Mouse (Mus musculus) layer of hippocampus, adult 18-20 months (tissue): ENCODE measurements at regions not wholly inside any gene's neighbourhood (a gene's known extent, or its start where the extent isn't known, plus 50 kb on each side); places are given as distances from the start of the nearest gene placed in this dataset.

Experiments
- DNase-seq, 2 experiments: peaks; one replicate each; pipeline ENCODE4 v3.0.0; 2022; ENCODE audit warnings: low spot score in 2 of 2

DNA sequence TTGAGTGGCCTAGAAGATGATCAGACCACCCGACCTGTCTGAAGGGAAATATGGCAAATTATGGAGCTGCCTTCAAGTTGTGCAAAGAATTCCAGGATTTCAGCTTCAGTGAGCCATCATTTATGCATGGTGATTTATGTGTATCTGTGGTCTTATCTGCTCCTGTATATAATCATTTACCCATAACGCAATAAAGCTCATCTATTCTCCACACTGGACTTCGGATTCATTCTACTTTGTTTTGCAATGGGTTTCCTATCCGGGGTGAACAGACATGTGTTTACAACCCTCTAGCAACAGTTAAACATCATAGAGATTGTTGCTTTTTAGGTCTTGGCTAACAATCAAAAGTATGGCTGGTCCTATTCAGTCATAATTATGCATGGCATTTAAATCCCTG is 145.1 kb downstream of the Pcdh10 start:
- no peak for DNase-seq

- no peak for DNase-seq
These were observed 168.9 kb downstream of the Pcdh10 start for GRCm38 (mm10) chr3:45547091-45547490.

DNA sequence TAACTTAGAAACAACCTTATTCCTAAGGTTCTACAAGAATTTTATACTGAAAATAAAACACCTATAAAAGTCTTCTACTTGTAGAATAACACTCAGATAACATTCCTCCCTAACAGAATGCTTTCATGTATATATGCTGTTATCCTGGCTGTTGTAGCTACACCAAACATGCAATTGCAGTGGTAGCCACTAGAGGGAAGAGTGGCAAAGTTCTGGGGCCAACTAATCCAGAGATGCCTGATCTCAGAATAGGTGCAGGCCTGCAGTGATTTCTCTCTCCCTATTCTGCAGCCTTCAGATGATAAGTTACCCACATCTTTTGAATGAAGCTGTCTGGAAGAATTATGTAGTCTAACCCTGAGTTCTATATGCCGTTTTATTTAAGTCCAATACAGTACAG is 177.5 kb downstream of the Pcdh10 start:
- DNase-seq = peak; percentile 55 to 87

DNA sequence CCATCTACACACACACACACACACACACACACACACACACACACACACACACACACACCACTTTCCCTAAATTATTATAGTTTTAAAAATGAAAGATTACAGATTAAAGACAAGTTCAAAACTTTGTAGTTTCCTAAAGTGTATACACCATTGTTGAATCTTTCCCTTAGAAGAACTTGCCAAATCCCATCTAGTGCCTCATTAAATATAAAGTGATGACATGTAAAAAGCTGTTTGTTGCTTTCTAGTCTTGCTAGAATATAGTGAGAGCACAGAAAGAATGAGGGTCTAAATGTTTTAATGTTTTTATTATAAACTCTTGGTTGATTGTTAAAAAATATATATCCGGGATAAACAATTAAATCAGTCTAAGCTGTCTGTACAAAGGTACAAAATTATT is 194.8 kb downstream of the Pcdh10 start:
- no peak for DNase-seq

- no peak for DNase-seq
These were observed 198.8 kb downstream of the Pcdh10 start for GRCm38 (mm10) chr3:45577035-45577434.

DNA sequence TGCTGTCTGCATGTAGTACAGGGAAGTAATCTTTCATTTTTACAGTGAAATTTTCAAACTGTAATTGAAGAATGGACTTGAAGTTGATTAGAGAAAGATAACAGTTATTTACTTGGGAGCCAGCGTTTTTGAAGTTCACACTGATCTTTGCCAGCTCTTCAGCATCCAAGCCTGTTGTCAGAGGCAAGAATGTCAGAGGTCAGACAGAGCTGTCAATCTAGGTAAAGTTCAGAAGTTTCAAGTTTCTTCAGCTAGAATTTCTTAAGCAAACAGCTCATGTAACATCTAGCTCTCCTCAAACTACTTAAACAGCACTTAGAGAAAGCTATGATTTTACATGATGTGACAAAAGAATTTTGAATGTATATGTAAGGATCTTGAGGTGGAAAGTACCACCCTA is 215.4 kb downstream of the Pcdh10 start:
- DNase-seq = no peak

GRCm38 (mm10) chr3:45602278-45602677 is 224.1 kb downstream of the Pcdh10 start:
- no peak for DNase-seq

DNA sequence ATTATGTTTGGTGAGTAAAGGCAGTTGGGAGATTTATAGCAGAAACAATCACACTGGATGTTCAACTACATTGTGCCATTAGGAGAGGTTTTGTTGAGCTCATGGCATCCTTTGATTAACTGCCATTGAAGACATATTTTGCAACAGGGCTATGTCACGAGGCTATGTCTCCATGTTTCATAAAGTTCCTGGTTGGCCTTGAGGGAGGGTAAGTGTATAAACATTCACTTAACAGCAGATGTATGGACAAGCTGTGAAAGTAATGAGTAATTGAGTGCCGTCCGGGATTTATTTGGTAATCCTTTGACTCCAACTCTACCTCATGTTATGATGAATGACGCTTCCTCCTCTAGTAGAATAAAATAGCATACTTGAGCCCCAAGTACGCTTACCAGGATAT is 225.0 kb downstream of the Pcdh10 start:
- DNase-seq = no peak

- DNase-seq = no peak
These were observed 242.5 kb downstream of the Pcdh10 start for GRCm38 (mm10) chr3:45620729-45621128.

DNA sequence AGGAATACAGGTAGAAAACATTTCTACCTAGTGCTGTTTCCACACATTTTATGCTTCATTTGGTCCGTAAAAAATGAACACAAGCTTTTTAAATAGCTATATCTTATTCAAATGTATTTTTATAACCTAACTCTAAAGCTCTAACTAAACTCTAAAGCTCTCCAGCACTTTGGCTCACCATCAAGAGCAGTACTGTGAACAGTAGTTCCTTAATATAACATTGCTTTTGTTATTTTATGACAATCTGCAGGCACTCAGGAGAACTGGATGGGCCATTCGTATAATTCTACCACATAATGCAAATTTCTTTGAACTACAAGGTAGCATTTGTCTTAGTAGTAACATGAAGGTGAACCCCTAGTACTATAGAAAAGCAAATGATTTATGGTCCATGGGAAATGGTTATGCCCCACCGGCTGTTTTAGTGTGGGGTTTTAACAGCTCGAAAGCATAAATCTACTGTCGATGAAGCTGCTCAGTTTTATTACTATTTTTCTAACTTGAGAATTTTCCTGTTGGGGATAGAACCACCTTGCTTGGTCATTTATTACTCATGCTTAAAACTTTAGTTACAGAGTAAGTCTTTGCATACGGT is 267.8 kb downstream of the Pcdh10 start:
- no peak for DNase-seq

- peak in 1 of 2 experiments; percentile 60 for DNase-seq
These were observed 271.2 kb downstream of the Pcdh10 start for GRCm38 (mm10) chr3:45649361-45649760.

DNA sequence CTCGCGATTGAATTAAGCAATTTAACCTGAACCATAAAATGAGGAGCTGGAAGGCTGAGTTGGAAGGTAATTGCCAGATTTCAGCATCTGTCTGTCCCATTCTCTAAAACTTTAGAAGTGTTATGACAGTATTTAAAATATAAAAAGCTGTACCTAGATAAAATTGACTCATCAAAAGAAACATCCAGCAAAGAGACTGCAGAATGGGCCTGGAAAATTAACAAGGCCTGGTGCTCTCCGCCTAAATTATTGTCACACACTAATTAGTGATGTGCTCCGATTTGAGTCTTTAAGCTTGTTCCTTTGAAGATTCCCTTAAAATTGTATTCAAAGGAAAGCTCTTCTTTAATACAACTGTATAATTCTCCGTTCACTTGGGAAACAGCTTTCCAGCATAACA is 278.8 kb downstream of the Pcdh10 start:
- DNase-seq = no peak

DNA sequence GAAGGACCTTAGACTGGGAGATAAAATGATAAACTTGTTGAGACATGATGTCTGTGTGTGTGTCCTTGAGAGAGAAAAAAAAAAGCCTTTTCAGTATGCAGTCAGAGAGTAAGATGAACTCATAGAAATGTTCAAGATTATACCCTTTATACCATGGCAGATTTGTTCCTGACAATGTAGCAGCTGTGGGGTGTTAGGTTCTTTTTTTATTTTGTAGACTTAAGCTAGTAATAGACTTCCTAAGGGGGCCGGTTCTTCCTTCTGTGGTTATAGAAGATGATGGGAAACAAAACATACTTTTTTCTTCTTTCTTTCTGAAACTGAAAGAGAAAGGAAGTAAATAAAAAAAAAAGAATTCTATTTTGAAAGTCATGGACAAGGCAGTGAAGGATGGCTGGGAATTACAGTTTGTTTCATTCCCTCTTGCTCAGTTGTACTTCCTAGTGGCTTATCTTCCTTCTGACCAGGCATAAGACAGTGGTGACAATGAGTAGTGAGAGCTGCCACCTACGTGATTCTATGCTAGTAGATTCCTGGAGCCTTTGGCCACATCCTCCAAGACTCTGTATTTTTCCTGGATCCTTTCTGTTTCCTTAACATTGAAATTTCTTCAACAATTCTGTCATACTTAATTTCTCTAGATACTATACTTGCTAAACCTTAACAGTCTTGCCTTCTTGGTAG is 280.0 kb downstream of the Pcdh10 start:
- no peak for DNase-seq

- DNase-seq = peak in 1 of 2 experiments; percentile 32
These were observed 280.9 kb downstream of the Pcdh10 start for GRCm38 (mm10) chr3:45659052-45659451.

DNA sequence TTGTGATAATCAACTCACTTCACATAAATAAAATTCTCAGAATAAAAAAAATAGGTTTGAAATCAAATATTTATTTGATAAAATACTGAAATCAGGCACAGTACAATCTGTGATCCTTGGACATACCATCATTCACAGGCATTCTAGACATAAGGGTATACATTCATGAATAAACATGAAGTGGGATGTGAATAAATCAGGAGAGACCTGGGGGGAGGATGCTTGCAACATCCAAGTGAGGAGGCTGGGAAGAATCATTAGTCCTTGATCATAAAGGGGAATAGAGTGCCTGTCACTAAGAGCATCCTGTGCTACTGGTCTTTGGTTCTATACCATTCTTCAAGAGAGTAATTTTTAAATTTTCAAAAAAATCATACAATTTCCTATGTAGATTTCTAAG is 292.2 kb downstream of the Pcdh10 start:
- DNase-seq = no peak

DNA sequence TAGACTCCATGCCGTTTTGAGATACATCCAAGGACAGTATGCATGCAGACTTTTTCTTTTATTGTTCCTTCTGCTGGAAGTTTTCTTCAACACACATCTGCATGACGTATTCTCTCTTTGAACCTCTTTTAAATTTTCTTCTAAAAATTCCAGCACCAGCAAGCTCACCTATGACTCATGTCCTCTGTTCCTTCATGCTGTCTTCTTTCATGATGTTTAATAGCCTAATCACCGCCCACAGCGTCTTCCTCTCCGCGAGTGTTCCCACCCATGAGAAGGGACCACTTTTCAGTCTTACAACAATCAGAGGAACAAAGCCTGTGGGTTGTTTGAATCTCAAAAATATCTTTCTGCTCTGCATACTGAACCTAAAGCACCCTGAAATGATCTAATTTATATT is 299.5 kb downstream of the Pcdh10 start:
- DNase-seq = no peak

DNA sequence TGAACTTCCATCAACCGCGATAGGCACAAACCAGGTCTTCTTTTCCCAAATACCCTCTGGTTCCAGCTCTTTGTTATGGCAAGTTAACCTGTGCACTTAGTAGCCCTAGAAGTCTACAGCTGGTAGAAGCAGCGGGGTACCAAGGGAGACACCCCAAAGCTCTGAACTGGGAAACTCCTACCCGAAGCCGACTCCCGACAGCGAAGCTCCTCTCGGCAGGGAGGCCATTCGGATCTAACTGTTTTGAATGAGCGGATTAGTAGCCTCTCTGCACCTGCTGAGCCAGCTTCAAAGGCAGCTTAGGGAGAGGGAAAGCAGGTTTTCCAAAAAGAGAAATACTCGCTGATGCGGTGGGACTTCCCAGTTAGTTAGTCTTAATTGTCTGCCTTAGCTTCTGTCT is 303.2 kb downstream of the Pcdh10 start:
- peak in 1 of 2 experiments; percentile 19 for DNase-seq

GRCm38 (mm10) chr3:45707891-45708290 is 329.7 kb downstream of the Pcdh10 start:
- DNase-seq = no peak
